Mouse (Mus musculus) olfactory bulb, adult 2 months (tissue): ENCODE data around the gene Fscn3.

Experiments
- CTCF ChIP-seq: fragments of 200-500 bp; IDR thresholded peaks from 2 replicates; pipeline ENCODE4 v1.5.1; 2012; ENCODE audit warnings: low read depth, mild to moderate bottlenecking, low read length, moderate library complexity; ENCODE audit not compliant: insufficient read depth
- POLR2A ChIP-seq: fragments of 200-500 bp; IDR thresholded peaks from 2 replicates; pipeline ENCODE4 v1.6.1; 2012; ENCODE audit warnings: mild to moderate bottlenecking, low read depth, low read length, moderate library complexity; ENCODE audit not compliant: insufficient read depth

- no peak for TF ChIP-seq CTCF
- TF ChIP-seq POLR2A: no peak
Observed at GRCm38 (mm10) chr6:28429870-28430269, 2.3 kb downstream of the Fscn3 start.
